Mouse (Mus musculus): Measurements from ENCODE around the gene Rhoq.

Rhoq gene

GRCm38 (mm10) chr17:86962297-86962893 lies 487 bp upstream of the Rhoq start:
- peak in 1 of 2 experiments; percentile 86 for DNase-seq (ENCODE audit: low read depth in 1 of 2, low spot score in 2 of 2)

GRCm38 (mm10) chr17:86963586-86963902 lies 662 bp downstream of the Rhoq start:
- no peak for DNase-seq (ENCODE audit: low read depth in 1 of 2, low spot score in 2 of 2)

- no peak for DNase-seq (ENCODE audit: low read depth in 1 of 2, low spot score in 2 of 2)
These were observed 1.2 kb downstream of the Rhoq start for GRCm38 (mm10) chr17:86964041-86964440.

- no peak for DNase-seq (ENCODE audit: low read depth in 1 of 2, low spot score in 2 of 2)
These were observed 1.6 kb downstream of the Rhoq start for GRCm38 (mm10) chr17:86964502-86964901.

GRCm38 (mm10) chr17:86965121-86965520 lies 2.2 kb downstream of the Rhoq start:
- DNase-seq (ENCODE audit: low read depth in 1 of 2, low spot score in 2 of 2): no peak

- DNase-seq (ENCODE audit: low read depth in 1 of 2, low spot score in 2 of 2): no peak
These were observed 3.2 kb downstream of the Rhoq start for GRCm38 (mm10) chr17:86966040-86966439.

GRCm38 (mm10) chr17:86967048-86967447 lies 4.2 kb downstream of the Rhoq start:
- DNase-seq (ENCODE audit: low read depth in 1 of 2, low spot score in 2 of 2): no peak

GRCm38 (mm10) chr17:86967536-86968525 lies 4.9 kb downstream of the Rhoq start:
- DNase-seq (ENCODE audit: low read depth in 1 of 2, low spot score in 2 of 2): no peak

- no peak for DNase-seq (ENCODE audit: low read depth in 1 of 2, low spot score in 2 of 2)
These were observed 5.7 kb downstream of the Rhoq start for GRCm38 (mm10) chr17:86968581-86968980.

- DNase-seq (ENCODE audit: low read depth in 1 of 2, low spot score in 2 of 2): peak in 1 of 2 experiments; percentile 55
These were observed 6.7 kb downstream of the Rhoq start for GRCm38 (mm10) chr17:86969582-86969981.

GRCm38 (mm10) chr17:86970026-86970750 lies 7.3 kb downstream of the Rhoq start:
- DNase-seq (ENCODE audit: low read depth in 1 of 2, low spot score in 2 of 2): no peak

GRCm38 (mm10) chr17:86971036-86971435 lies 8.2 kb downstream of the Rhoq start:
- no peak for DNase-seq (ENCODE audit: low read depth in 1 of 2, low spot score in 2 of 2)

GRCm38 (mm10) chr17:86971860-86972259 lies 9.0 kb downstream of the Rhoq start:
- DNase-seq (ENCODE audit: low read depth in 1 of 2, low spot score in 2 of 2): no peak

- no peak for DNase-seq (ENCODE audit: low read depth in 1 of 2, low spot score in 2 of 2)
These were observed 10.2 kb downstream of the Rhoq start for GRCm38 (mm10) chr17:86973097-86973496.

GRCm38 (mm10) chr17:86976387-86976786 lies 13.5 kb downstream of the Rhoq start:
- no peak for DNase-seq (ENCODE audit: low read depth in 1 of 2, low spot score in 2 of 2)

- DNase-seq (ENCODE audit: low read depth in 1 of 2, low spot score in 2 of 2): no peak
These were observed 15.6 kb downstream of the Rhoq start for GRCm38 (mm10) chr17:86978496-86978895.

- DNase-seq (ENCODE audit: low read depth in 1 of 2, low spot score in 2 of 2): no peak
These were observed 18.3 kb downstream of the Rhoq start for GRCm38 (mm10) chr17:86981205-86981604.

- no peak for DNase-seq (ENCODE audit: low read depth in 1 of 2, low spot score in 2 of 2)
These were observed 18.8 kb downstream of the Rhoq start for GRCm38 (mm10) chr17:86981701-86982100.

- no peak for DNase-seq (ENCODE audit: low read depth in 1 of 2, low spot score in 2 of 2)
These were observed 19.6 kb downstream of the Rhoq start for GRCm38 (mm10) chr17:86982497-86982896.

- DNase-seq (ENCODE audit: low read depth in 1 of 2, low spot score in 2 of 2): no peak
These were observed 23.7 kb downstream of the Rhoq start for GRCm38 (mm10) chr17:86986449-86987138.

- no peak for DNase-seq (ENCODE audit: low read depth in 1 of 2, low spot score in 2 of 2)
These were observed 25.3 kb downstream of the Rhoq start for GRCm38 (mm10) chr17:86988161-86988560.

All from monocyte, adult 2 months (primary cell).